Mouse (Mus musculus) hindbrain, embryonic 12.5 days (tissue): ENCODE results near the gene Ttc3. TPM values are rescaled to one million over a fixed set of nuclear protein-coding genes. Genes with fewer than 3 reads are reported as not detected.
"Not testable (repeated sequence)": the region's sequence is repeated elsewhere in the genome, so short reads cannot be mapped to it uniquely, and the experiment has no call there.

Experiments used
- ATAC-seq: fragments of 200-750 bp; cut with Nextera tagmentation; 2 replicates; pipeline ENCODE4 v1.8.0; 2017; ENCODE audit warnings: moderate TSS enrichment; ENCODE audit not compliant: low FRiP score
- H3K27ac ChIP-seq: fragments of 300-500 bp; sonication (generic); 2 replicates; pipeline ENCODE4 v1.5.1; 2016; ENCODE audit warnings: mild to moderate bottlenecking
- H3K27me3 ChIP-seq: fragments of 300-500 bp; sonication (generic); 2 replicates; pipeline ENCODE4 v1.6.1; 2016; ENCODE audit warnings: mild to moderate bottlenecking
- H3K36me3 ChIP-seq: fragments of 300-500 bp; sonication (generic); 2 replicates; pipeline ENCODE4 v1.6.1; 2016; ENCODE audit warnings: mild to moderate bottlenecking
- H3K4me1 ChIP-seq: fragments of 300-500 bp; sonication (generic); 2 replicates; pipeline ENCODE4 v1.6.1; 2016
- H3K4me2 ChIP-seq: fragments of 300-500 bp; sonication (generic); replicated peaks from 2 replicates; pipeline ENCODE4 v1.6.1; 2016; ENCODE audit warnings: mild to moderate bottlenecking
- H3K4me3 ChIP-seq: fragments of 300-500 bp; sonication (generic); 2 replicates; pipeline ENCODE4 v1.5.1; 2016; ENCODE audit warnings: mild to moderate bottlenecking
- H3K9ac ChIP-seq: fragments of 300-500 bp; sonication (generic); 2 replicates; pipeline ENCODE4 v1.6.1; 2016; ENCODE audit warnings: mild to moderate bottlenecking, moderate library complexity
- H3K9me3 ChIP-seq: fragments of 300-500 bp; sonication (generic); replicated peaks from 2 replicates; pipeline ENCODE4 v1.6.1; 2016; ENCODE audit warnings: mild to moderate bottlenecking
- WGBS: fragments of 180-500 bp; shearing (Covaris S2); methylation state at CpG from one replicate; pipeline ENCODE4 v1.1.7; 2016; 5-methylcytosine and 5-hydroxymethylcytosine counted together
- polyA plus RNA-seq: library from polyadenylated mRNA; unstranded; fragments of >200 nt; fragmentation: Nextera tagmentation; extraction: Ambion mirVana; gene quantifications from 2 replicates; pipeline ENCODE4 v1.2.1, GENCODE M21; 2016

Ttc3 gene
- polyA plus RNA-seq, 1 experiment from 2014 or later: 609 TPM

- no peak for ATAC-seq
- no peaks in the 10 kb centered on the region for H3K36me3 ChIP-seq
- no peak overlapping the region for H3K9ac ChIP-seq
- WGBS: 86% methylated on average over 5 of the region's 5 CpGs
- no peaks in the 10 kb centered on the region for H3K27me3 ChIP-seq
- no peaks in the 10 kb centered on the region for H3K4me1 ChIP-seq
- no peaks in the 10 kb centered on the region for H3K9me3 ChIP-seq
- H3K4me2 ChIP-seq: no peak overlapping the region
- no peak overlapping the region for H3K27ac ChIP-seq
- H3K4me3 ChIP-seq: no peak overlapping the region
Observed at GRCm38 (mm10) chr16:94487341-94487740, 116.9 kb downstream of the Ttc3 start.

GRCm38 (mm10) chr16:94489326-94489725, 118.9 kb downstream of the Ttc3 start:
- no peaks in the 10 kb centered on the region for H3K27me3 ChIP-seq
- H3K4me3 ChIP-seq: no peak overlapping the region
- no peak overlapping the region for H3K9ac ChIP-seq
- H3K4me1 ChIP-seq: no peaks in the 10 kb centered on the region
- no peak for ATAC-seq
- H3K36me3 ChIP-seq: no peaks in the 10 kb centered on the region
- no peaks in the 10 kb centered on the region for H3K9me3 ChIP-seq
- no peak overlapping the region for H3K27ac ChIP-seq
- WGBS: 93% methylated on average over 5 of the region's 5 CpGs
- H3K4me2 ChIP-seq: no peak overlapping the region

GRCm38 (mm10) chr16:94497176-94497575, 126.8 kb downstream of the Ttc3 start:
- not testable (repeated sequence) for ATAC-seq, H3K4me2 ChIP-seq, H3K27me3 ChIP-seq, H3K4me1 ChIP-seq, H3K4me3 ChIP-seq, H3K27ac ChIP-seq, H3K9ac ChIP-seq, H3K9me3 ChIP-seq
- peaks cover 61% of the 10 kb centered on the region for H3K36me3 ChIP-seq
- 98% methylated on average over 7 of the region's 7 CpGs for WGBS

- no peak overlapping the region for H3K9ac ChIP-seq
- no peak overlapping the region for H3K27ac ChIP-seq
- no peaks in the 10 kb centered on the region for H3K9me3 ChIP-seq
- no peaks in the 10 kb centered on the region for H3K4me1 ChIP-seq
- no peaks in the 10 kb centered on the region for H3K27me3 ChIP-seq
- peaks cover 68% of the 10 kb centered on the region for H3K36me3 ChIP-seq
- H3K4me3 ChIP-seq: no peak overlapping the region
- WGBS: 87% methylated on average over 5 of the region's 5 CpGs
- H3K4me2 ChIP-seq: no peak overlapping the region
- ATAC-seq: no peak
Observed at GRCm38 (mm10) chr16:94497911-94498310, 127.5 kb downstream of the Ttc3 start.

GRCm38 (mm10) chr16:94504192-94504591, 133.8 kb downstream of the Ttc3 start:
- Histone ChIP-seq H3K36me3 (peaks cover 78% of the 10 kb centered on the region), H3K4me3 (no peak overlapping the region), H3K27me3 (no peaks in the 10 kb centered on the region), H3K27ac (no peak overlapping the region), H3K4me2 (no peak overlapping the region), H3K4me1 (no peaks in the 10 kb centered on the region), H3K9me3 (no peaks in the 10 kb centered on the region), H3K9ac (no peak overlapping the region)
- 95% methylated on average over 5 of the region's 5 CpGs for WGBS
- no peak for ATAC-seq

GRCm38 (mm10) chr16:94507071-94507470, 136.7 kb downstream of the Ttc3 start:
- H3K27ac ChIP-seq: no peak overlapping the region
- no peaks in the 10 kb centered on the region for H3K27me3 ChIP-seq
- H3K4me3 ChIP-seq: no peak overlapping the region
- H3K36me3 ChIP-seq: peaks cover 75% of the 10 kb centered on the region
- no peak overlapping the region for H3K4me2 ChIP-seq
- no peaks in the 10 kb centered on the region for H3K4me1 ChIP-seq
- 92% methylated on average over 2 of the region's 2 CpGs for WGBS
- no peak for ATAC-seq
- no peak overlapping the region for H3K9ac ChIP-seq
- H3K9me3 ChIP-seq: no peaks in the 10 kb centered on the region

GRCm38 (mm10) chr16:94508769-94509168, 138.4 kb downstream of the Ttc3 start:
- H3K36me3 ChIP-seq: peaks cover 61% of the 10 kb centered on the region
- H3K4me2 ChIP-seq: no peak overlapping the region
- H3K4me3 ChIP-seq: no peak overlapping the region
- no peaks in the 10 kb centered on the region for H3K4me1 ChIP-seq
- no peaks in the 10 kb centered on the region for H3K9me3 ChIP-seq
- ATAC-seq: no peak
- H3K27ac ChIP-seq: no peak overlapping the region
- H3K27me3 ChIP-seq: no peaks in the 10 kb centered on the region
- H3K9ac ChIP-seq: no peak overlapping the region
- WGBS: 92% methylated on average over 8 of the region's 8 CpGs

GRCm38 (mm10) chr16:94509983-94510382, 139.6 kb downstream of the Ttc3 start:
- Histone ChIP-seq H3K9me3 (no peaks in the 10 kb centered on the region), H3K4me2 (no peak overlapping the region), H3K27ac (no peak overlapping the region), H3K4me3 (no peak overlapping the region), H3K27me3 (no peaks in the 10 kb centered on the region), H3K4me1 (no peaks in the 10 kb centered on the region), H3K9ac (no peak overlapping the region), H3K36me3 (peaks cover 51% of the 10 kb centered on the region)
- ATAC-seq: no peak
- 83% methylated on average over 2 of the region's 2 CpGs for WGBS

GRCm38 (mm10) chr16:94517606-94518005, 147.2 kb downstream of the Ttc3 start:
- no peak overlapping the region for H3K27ac ChIP-seq
- WGBS: 99% methylated on average over 2 of the region's 2 CpGs
- H3K27me3 ChIP-seq: no peaks in the 10 kb centered on the region
- no peaks in the 10 kb centered on the region for H3K9me3 ChIP-seq
- no peak overlapping the region for H3K4me3 ChIP-seq
- H3K36me3 ChIP-seq: peaks cover 6% of the 10 kb centered on the region; the same call in 1 of the 2 replicates
- no peak overlapping the region for H3K4me2 ChIP-seq
- H3K9ac ChIP-seq: no peak overlapping the region
- peaks cover 11% of the 10 kb centered on the region; the same call in 1 of the 2 replicates for H3K4me1 ChIP-seq
- no peak for ATAC-seq

Other genes starting within 250 kb of the Ttc3 start
- 10.0 and 11.0 TPM in 2 replicates for gene Hlcs, start 57.0 kb upstream of the Ttc3 start, polyA plus RNA-seq
- 3.6 and 3.7 TPM in 2 replicates for gene Ripply3, start 42.2 kb upstream of the Ttc3 start, polyA plus RNA-seq
- gene Pigp, start 1.2 kb downstream of the Ttc3 start, polyA plus RNA-seq: 104 and 116 TPM in 2 replicates
- gene Vps26c, start 156.2 kb downstream of the Ttc3 start, polyA plus RNA-seq: 67.0 and 70.3 TPM in 2 replicates
- 9.3 and 9.9 TPM in 2 replicates for gene Dyrk1a, start 199.4 kb downstream of the Ttc3 start, polyA plus RNA-seq